Mouse (Mus musculus) CH12.LX (cell line): ENCODE results near the gene Zkscan7. TPM values are rescaled to one million over a fixed set of nuclear protein-coding genes. Genes with fewer than 3 reads are reported as not detected.

Source experiments
- DNase-seq: peaks from one replicate; pipeline ENCODE4 v3.0.0-alpha.2; 2013; ENCODE audit errors: extremely low read depth
- H3K27ac ChIP-seq: 2 replicates; pipeline ENCODE4 v1.5.1; 2012; ENCODE audit warnings: low read depth, mild to moderate bottlenecking, control low read depth, moderate library complexity; ENCODE audit not compliant: insufficient read depth
- H3K27me3 ChIP-seq: replicated peaks from 2 replicates; pipeline ENCODE3; 2012; ENCODE audit warnings: inconsistent platforms
- H3K36me3 ChIP-seq, 2 experiments: replicated peaks in 1 of 2; 2 replicates each; pipeline versions ENCODE3 to v1.6.1; 2012; ENCODE audit warnings: inconsistent platforms in 1 of 2, low read length in 1 of 2, mild to moderate bottlenecking in 1 of 2, mixed read lengths in 1 of 2, moderate library complexity in 1 of 2; ENCODE audit not compliant: control insufficient read depth in 1 of 2, insufficient read depth in 1 of 2
- H3K4me1 ChIP-seq, 2 experiments: 2 replicates each; pipeline ENCODE4 v1.6.1; 2012; ENCODE audit warnings: inconsistent platforms in 1 of 2, moderate library complexity in 1 of 2; ENCODE audit not compliant: insufficient read depth in 2 of 2, control insufficient read depth in 1 of 2
- H3K4me2 ChIP-seq: 2 replicates; pipeline ENCODE4 v1.6.1; 2012; ENCODE audit warnings: low read depth, mild to moderate bottlenecking, control low read depth; ENCODE audit not compliant: poor library complexity, insufficient read depth, severe bottlenecking
- H3K4me3 ChIP-seq, 3 experiments: fragments of 150-350 bp in 1 of 3; sonication (generic) in 1 of 3; replicated peaks in 1 of 3; 2 replicates each; pipeline versions ENCODE3 to v1.5.1; 2011 to 2012; ENCODE audit warnings: low read depth in 2 of 3, low read length in 2 of 3, mild to moderate bottlenecking in 2 of 3, moderate library complexity in 2 of 3, control low read depth in 1 of 3, improper control_type of control experiment in 1 of 3, inconsistent platforms in 1 of 3, mixed read lengths in 1 of 3; ENCODE audit not compliant: poor library complexity in 1 of 3
- H3K79me2 ChIP-seq: replicated peaks from 2 replicates; pipeline ENCODE4 v1.6.1; 2012; ENCODE audit warnings: mild to moderate bottlenecking, moderate library complexity; ENCODE audit not compliant: control insufficient read depth, poor library complexity, insufficient read depth, severe bottlenecking; ENCODE audit errors: extremely low read depth
- H3K9ac ChIP-seq: 2 replicates; pipeline ENCODE4 v1.6.1; 2012; ENCODE audit warnings: low read depth, mild to moderate bottlenecking, control low read depth, moderate library complexity; ENCODE audit not compliant: insufficient read depth
- H3K9me3 ChIP-seq: replicated peaks from 2 replicates; pipeline ENCODE3; 2012; ENCODE audit warnings: low read length, inconsistent platforms, mixed read lengths
- CHD1 ChIP-seq: IDR thresholded peaks from 2 replicates; pipeline ENCODE4 v1.6.1; 2012; ENCODE audit warnings: low read depth, low read length, improper control_type of control experiment, inconsistent platforms
- CHD2 ChIP-seq: IDR thresholded peaks from 2 replicates; pipeline ENCODE4 v1.6.1; 2011; ENCODE audit warnings: low read length, improper control_type of control experiment
- ELF1 ChIP-seq: IDR thresholded peaks from 2 replicates; pipeline ENCODE4 v1.6.1; 2014; ENCODE audit warnings: low read depth, mild to moderate bottlenecking, inconsistent platforms, low read length, improper control_type of control experiment
- HCFC1 ChIP-seq: IDR thresholded peaks from 2 replicates; pipeline ENCODE4 v1.6.1; 2012; ENCODE audit warnings: low read depth, mild to moderate bottlenecking, inconsistent platforms, low read length, improper control_type of control experiment
- JUN ChIP-seq: IDR thresholded peaks from 2 replicates; pipeline ENCODE4 v1.6.1; 2011; ENCODE audit warnings: low read depth, mild to moderate bottlenecking, low read length, improper control_type of control experiment, moderate library complexity; ENCODE audit not compliant: insufficient read depth
- MAZ ChIP-seq: IDR thresholded peaks from 2 replicates; pipeline ENCODE4 v1.6.1; 2012; ENCODE audit warnings: low read depth, mild to moderate bottlenecking, inconsistent platforms, low read length, improper control_type of control experiment, moderate library complexity
- NRF1 ChIP-seq: IDR thresholded peaks from 2 replicates; pipeline ENCODE4 v1.6.1; 2014; ENCODE audit warnings: low read depth, mild to moderate bottlenecking, inconsistent platforms, low read length, improper control_type of control experiment, moderate library complexity
- POLR2A ChIP-seq: IDR thresholded peaks from 2 replicates; pipeline ENCODE4 v1.6.1; 2011; ENCODE audit warnings: low read depth, mild to moderate bottlenecking, improper control_type of control experiment, low read length
- POLR2AphosphoS2 ChIP-seq: IDR thresholded peaks from 2 replicates; pipeline ENCODE4 v1.6.1; 2011; ENCODE audit warnings: low read depth, low read length, improper control_type of control experiment
- RCOR1 ChIP-seq: conservative IDR thresholded peaks from 2 replicates; pipeline ENCODE4 v1.6.1; 2012; ENCODE audit warnings: low read depth, mild to moderate bottlenecking, inconsistent platforms, low read length, improper control_type of control experiment
- USF2 ChIP-seq: conservative IDR thresholded peaks from 2 replicates; pipeline ENCODE4 v1.6.1; 2011; ENCODE audit warnings: low read depth, low read length, improper control_type of control experiment
- ZMIZ1 ChIP-seq: IDR thresholded peaks from 2 replicates; pipeline ENCODE4 v1.6.1; 2012; ENCODE audit warnings: low read depth, mild to moderate bottlenecking, inconsistent platforms, low read length, improper control_type of control experiment
- ZNF384 ChIP-seq: IDR thresholded peaks from 2 replicates; pipeline ENCODE4 v1.6.1; 2012; ENCODE audit warnings: low read depth, low read length, improper control_type of control experiment, inconsistent platforms
- dilution Hi-C: fragments of 300-500 bp; cut with MboI; formaldehyde crosslinking; loops from 2 replicates; pipeline ENCODE4 v1.14.3; 2020; ENCODE audit warnings: low sequenced_read_pairs; ENCODE audit not compliant: extremely low pct_unique_long_range_greater_than_20kb, extremely low pct_ligation_motif_present
- in situ Hi-C: fragments of 300-500 bp; cut with MboI; formaldehyde crosslinking; loops from 3 replicates; pipeline ENCODE4 v1.14.3; 2019; ENCODE audit warnings: low sequenced_read_pairs, low pct_ligation_motif_present, low pct_unique_long_range_greater_than_20kb, mixed read lengths
- polyA plus RNA-seq: library from polyadenylated mRNA; unstranded; fragments of >175 nt; gene quantifications from 2 replicates; pipeline ENCODE4 v1.2.1, GENCODE M21; 2012; ENCODE audit warnings: low read depth; ENCODE audit not compliant: insufficient read length
- total RNA-seq, 2 experiments: library from RNA; depleted of rRNA; stranded (reverse); fragments of 300-350 nt in 1 of 2; fragments of >200 nt in 1 of 2; gene quantifications; 2 replicates each; pipeline ENCODE4 v1.2.3; 2012 to 2014

Zkscan7 gene
- total and polyA plus RNA-seq, 3 experiments: 3.5 to 6.6 (median 6.4) TPM

DNA sequence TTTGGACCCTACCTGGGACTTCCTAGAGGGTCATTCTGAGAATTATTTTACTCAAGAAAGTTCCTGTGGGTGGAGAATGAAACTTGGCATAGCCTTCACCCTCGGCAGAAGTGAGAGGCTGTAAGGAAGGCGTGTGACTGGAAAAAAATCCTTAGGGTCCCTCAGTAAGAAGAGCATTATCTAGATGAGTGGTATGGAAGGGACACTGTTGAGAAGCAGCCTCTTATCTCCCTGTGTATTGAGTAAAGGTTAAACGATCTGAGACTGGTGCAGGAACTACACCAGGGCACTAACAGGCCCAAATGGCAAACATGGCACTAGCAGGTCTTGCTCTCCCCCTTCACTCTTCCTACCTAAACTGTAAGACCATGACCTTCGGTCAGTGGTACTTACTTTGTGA lies 19.3 kb upstream of the Zkscan7 start:
- Histone ChIP-seq H3K4me2 (peak overlapping the region; percentile 29; the same call in 1 of the 2 replicates), H3K27me3 (no peaks in the 10 kb centered on the region), H3K4me3 (peak overlapping the region; percentile 76 to 88 (median 77)), H3K9me3 (peaks cover 28% of the 10 kb centered on the region), H3K9ac (peak overlapping the region; percentile 81; the same call in 1 of the 2 replicates), H3K27ac (no peak overlapping the region), H3K4me1 (peaks cover 0 to 18% of the 10 kb centered on the region in 2 experiments; a peak in 1 of 4 replicates), H3K79me2 (peaks cover 37% of the 10 kb centered on the region), H3K36me3 (peaks cover 23 to 26% of the 10 kb centered on the region in 2 experiments)
- in situ Hi-C loops (no loop called here), dilution Hi-C loops (no loop called here)
- no peak for DNase-seq
- TF ChIP-seq POLR2A (no peak), NRF1 (no peak), ZMIZ1 (no peak), ELF1 (no peak), POLR2AphosphoS2 (no peak), MAZ (no peak)

DNA sequence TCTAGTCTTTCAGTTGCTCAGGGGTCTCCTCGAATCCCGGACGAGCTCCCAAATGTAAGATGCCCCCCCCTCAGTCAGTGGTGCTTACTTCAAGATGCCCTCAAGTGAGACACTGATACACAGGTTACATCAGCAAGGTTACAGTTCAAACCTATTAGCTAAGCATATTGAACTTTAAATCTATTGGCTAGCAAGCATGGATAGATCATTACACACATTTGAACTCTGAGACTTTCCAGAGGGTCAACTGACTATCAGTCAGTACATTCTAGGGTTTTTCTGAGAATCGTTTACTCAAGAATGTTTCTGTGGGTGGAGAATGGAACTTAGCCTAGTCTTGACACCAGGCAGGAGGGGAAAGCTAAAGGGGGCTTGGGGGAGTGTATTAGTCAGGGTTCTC lies 12.9 kb upstream of the Zkscan7 start:
- Histone ChIP-seq H3K27ac (no peak overlapping the region), H3K79me2 (no peaks in the 10 kb centered on the region), H3K4me2 (no peak overlapping the region), H3K9me3 (peaks cover 8% of the 10 kb centered on the region), H3K27me3 (no peaks in the 10 kb centered on the region), H3K9ac (no peak overlapping the region), H3K4me1 (peaks cover 0 to 13% of the 10 kb centered on the region in 2 experiments; a peak in 1 of 4 replicates), H3K4me3 (no peak overlapping the region), H3K36me3 (no peaks in the 10 kb centered on the region)
- dilution Hi-C loops (no loop called here), in situ Hi-C loops (no loop called here)
- TF ChIP-seq HCFC1 (no peak), RCOR1 (no peak)
- no peak for DNase-seq

DNA sequence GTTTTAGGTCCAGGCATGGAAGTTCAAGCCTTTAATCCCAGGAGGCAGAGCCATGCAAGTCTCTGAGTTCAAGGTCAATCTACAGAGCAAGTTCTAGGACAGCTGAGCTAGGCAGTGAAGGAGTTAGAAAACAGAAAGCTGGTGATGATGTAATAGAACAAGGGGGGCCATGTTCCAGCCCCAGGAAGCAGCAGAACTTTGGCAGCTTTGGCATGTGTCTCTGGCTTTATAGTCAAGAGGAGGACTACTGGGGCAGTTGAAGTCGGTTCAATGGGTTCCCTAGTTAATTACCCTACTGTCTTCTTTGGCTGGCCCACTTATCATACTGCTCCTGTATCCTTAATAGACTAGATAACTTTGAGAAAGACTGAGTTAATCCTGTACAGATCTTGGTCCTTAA lies 10.8 kb upstream of the Zkscan7 start:
- in situ Hi-C loops: no loop called here
- DNase-seq: no peak
- H3K9me3 ChIP-seq: peaks cover 8% of the 10 kb centered on the region
- H3K4me1 ChIP-seq: peaks cover 0 to 13% of the 10 kb centered on the region in 2 experiments; a peak in 1 of 4 replicates
- H3K27ac ChIP-seq: no peak overlapping the region
- H3K4me2 ChIP-seq: no peak overlapping the region
- dilution Hi-C loops: no loop called here
- no peak for TF ChIP-seq ZNF384
- TF ChIP-seq USF2: no peak
- no peak for TF ChIP-seq CHD1
- TF ChIP-seq CHD2: no peak
- TF ChIP-seq JUN: no peak
- no peak for TF ChIP-seq HCFC1
- no peaks in the 10 kb centered on the region for H3K79me2 ChIP-seq
- no peaks in the 10 kb centered on the region for H3K27me3 ChIP-seq
- no peak overlapping the region for H3K9ac ChIP-seq
- H3K4me3 ChIP-seq: no peak overlapping the region
- no peaks in the 10 kb centered on the region for H3K36me3 ChIP-seq
